Mouse (Mus musculus) stomach, embryonic 15.5 days (tissue): Measurements from ENCODE around the gene Pycr1. TPM values are rescaled to one million over a fixed set of nuclear protein-coding genes. Genes with fewer than 3 reads are reported as not detected.

Source experiments
- ATAC-seq: fragments of 200-750 bp; cut with Nextera tagmentation; 2 replicates; pipeline ENCODE4 v1.8.0; 2017; ENCODE audit warnings: low read depth, moderate number of reproducible peaks, moderate TSS enrichment; ENCODE audit not compliant: insufficient read depth, low FRiP score
- H3K27ac ChIP-seq: fragments of 300-500 bp; sonication (generic); 2 replicates; pipeline ENCODE4 v1.5.1; 2015; ENCODE audit warnings: mild to moderate bottlenecking, inconsistent platforms
- H3K27me3 ChIP-seq: fragments of 300-500 bp; sonication (generic); replicated peaks from 2 replicates; pipeline ENCODE4 v1.6.1; 2015; ENCODE audit warnings: inconsistent platforms
- H3K36me3 ChIP-seq: fragments of 300-500 bp; sonication (generic); 2 replicates; pipeline ENCODE4 v1.6.1; 2015; ENCODE audit warnings: inconsistent platforms
- H3K4me1 ChIP-seq: fragments of 300-500 bp; sonication (generic); 2 replicates; pipeline ENCODE4 v1.6.1; 2015; ENCODE audit warnings: inconsistent platforms
- H3K4me2 ChIP-seq: fragments of 300-500 bp; sonication (generic); 2 replicates; pipeline ENCODE4 v1.6.1; 2015; ENCODE audit warnings: mild to moderate bottlenecking, inconsistent platforms
- H3K4me3 ChIP-seq: fragments of 300-500 bp; sonication (generic); replicated peaks from 2 replicates; pipeline ENCODE4 v1.5.1; 2015; ENCODE audit warnings: inconsistent platforms
- H3K9ac ChIP-seq: fragments of 300-500 bp; sonication (generic); 2 replicates; pipeline ENCODE4 v1.6.1; 2015; ENCODE audit warnings: inconsistent platforms
- H3K9me3 ChIP-seq: fragments of 300-500 bp; sonication (generic); 2 replicates; pipeline ENCODE4 v1.6.1; 2016; ENCODE audit warnings: inconsistent platforms
- WGBS: fragments of 180-500 bp; shearing (Covaris S2); methylation state at CpG from one replicate; pipeline ENCODE4 v1.1.7; 2015; 5-methylcytosine and 5-hydroxymethylcytosine counted together
- polyA plus RNA-seq: library from polyadenylated mRNA; unstranded; fragments of >200 nt; fragmentation: Nextera tagmentation; extraction: Ambion mirVana; gene quantifications from 2 replicates; pipeline ENCODE4 v1.2.1, GENCODE M21; 2015

Pycr1 gene
- polyA plus RNA-seq, 1 experiment from 2014 or later: 32.5 TPM

GRCm38 (mm10) chr11:120672687-120673593, 29.4 kb upstream of the Pycr1 start, which contains the start of gene Aspscr1:
Gene Aspscr1, plus strand, starts transcription at chr11:120672973.
- Histone ChIP-seq H3K36me3 (peaks cover 8% of the 10 kb centered on the region; the same call in 1 of the 2 replicates), H3K9me3 (no peaks in the 10 kb centered on the region), H3K27ac (peak within 1 kb of the TSS; percentile 90), H3K4me1 (peaks cover 9% of the 10 kb centered on the region; the same call in 1 of the 2 replicates), H3K27me3 (no peaks in the 10 kb centered on the region), H3K4me3 (peak within 1 kb of the TSS; percentile 81), H3K9ac (peak within 1 kb of the TSS; percentile 49), H3K4me2 (peak within 1 kb of the TSS; percentile 82)
- WGBS: 1% methylated on average over 83 of the region's 83 CpGs
- peak; percentile 97 for ATAC-seq

- no peaks in the 10 kb centered on the region for H3K9me3 ChIP-seq
- ATAC-seq: no peak
- H3K9ac ChIP-seq: no peak overlapping the region
- peaks cover 16% of the 10 kb centered on the region for H3K27me3 ChIP-seq
- H3K4me1 ChIP-seq: peaks cover 4% of the 10 kb centered on the region; the same call in 1 of the 2 replicates
- no peak overlapping the region for H3K4me2 ChIP-seq
- H3K36me3 ChIP-seq: no peaks in the 10 kb centered on the region
- no peak overlapping the region for H3K27ac ChIP-seq
- WGBS: 18% methylated on average over 3 of the region's 3 CpGs
- H3K4me3 ChIP-seq: no peak overlapping the region
Measured at GRCm38 (mm10) chr11:120666617-120667016, 23.0 kb upstream of the Pycr1 start.

- Histone ChIP-seq H3K36me3 (no peaks in the 10 kb centered on the region), H3K4me2 (no peak overlapping the region), H3K9me3 (no peaks in the 10 kb centered on the region), H3K9ac (no peak overlapping the region), H3K4me3 (no peak overlapping the region), H3K27me3 (peaks cover 28% of the 10 kb centered on the region), H3K27ac (no peak overlapping the region), H3K4me1 (peaks cover 13% of the 10 kb centered on the region)
- 67% methylated on average over 3 of the region's 3 CpGs for WGBS
- ATAC-seq: peak; percentile 36; the same call in 1 of the 2 replicates
Measured at GRCm38 (mm10) chr11:120665406-120665805, 21.8 kb upstream of the Pycr1 start.

- H3K27me3 ChIP-seq: peaks cover 45% of the 10 kb centered on the region
- 81% methylated on average over 5 of the region's 5 CpGs for WGBS
- no peak overlapping the region for H3K4me3 ChIP-seq
- no peak overlapping the region for H3K27ac ChIP-seq
- no peaks in the 10 kb centered on the region for H3K9me3 ChIP-seq
- H3K4me2 ChIP-seq: no peak overlapping the region
- H3K9ac ChIP-seq: no peak overlapping the region
- H3K4me1 ChIP-seq: peaks cover 22% of the 10 kb centered on the region
- H3K36me3 ChIP-seq: no peaks in the 10 kb centered on the region
- no peak for ATAC-seq
Measured at GRCm38 (mm10) chr11:120663714-120664113, 20.1 kb upstream of the Pycr1 start.

- H3K27ac ChIP-seq: no peak overlapping the region
- peaks cover 53% of the 10 kb centered on the region for H3K27me3 ChIP-seq
- WGBS: 79% methylated on average over 6 of the region's 6 CpGs
- no peak overlapping the region for H3K4me2 ChIP-seq
- H3K9ac ChIP-seq: no peak overlapping the region
- peaks cover 22% of the 10 kb centered on the region for H3K4me1 ChIP-seq
- H3K36me3 ChIP-seq: no peaks in the 10 kb centered on the region
- no peak overlapping the region for H3K4me3 ChIP-seq
- ATAC-seq: no peak
- no peaks in the 10 kb centered on the region for H3K9me3 ChIP-seq
Measured at GRCm38 (mm10) chr11:120662759-120663158, 19.2 kb upstream of the Pycr1 start.

- ATAC-seq: no peak
- H3K4me1 ChIP-seq: peaks cover 22% of the 10 kb centered on the region
- H3K36me3 ChIP-seq: no peaks in the 10 kb centered on the region
- H3K4me2 ChIP-seq: peak within 1 kb of the TSS; percentile 82
- no peaks in the 10 kb centered on the region for H3K9me3 ChIP-seq
- no peak within 1 kb of the TSS for H3K27ac ChIP-seq
- H3K27me3 ChIP-seq: peaks cover 68% of the 10 kb centered on the region
- H3K4me3 ChIP-seq: peak within 1 kb of the TSS; percentile 46
- WGBS: 2% methylated on average over 35 of the region's 35 CpGs
- H3K9ac ChIP-seq: no peak within 1 kb of the TSS; the same call in 1 of the 2 replicates
Measured at GRCm38 (mm10) chr11:120661076-120661460, 17.5 kb upstream of the Pycr1 start, which contains the start of gene Notum. Gene Notum, minus strand, starts transcription at chr11:120661175.

GRCm38 (mm10) chr11:120660301-120661075, 16.9 kb upstream of the Pycr1 start:
- Histone ChIP-seq H3K9ac (no peak overlapping the region), H3K4me1 (peaks cover 20% of the 10 kb centered on the region), H3K27ac (no peak overlapping the region), H3K4me3 (peak overlapping the region; percentile 46), H3K9me3 (no peaks in the 10 kb centered on the region), H3K4me2 (peak overlapping the region; percentile 82), H3K27me3 (peaks cover 68% of the 10 kb centered on the region), H3K36me3 (no peaks in the 10 kb centered on the region)
- WGBS: under 1% methylated on average over 70 of the region's 95 CpGs
- ATAC-seq: peak; percentile 59; the same call in 1 of the 2 replicates

- H3K27ac ChIP-seq: no peak overlapping the region
- ATAC-seq: no peak
- 5% methylated on average over 44 of the region's 50 CpGs for WGBS
- peaks cover 18% of the 10 kb centered on the region for H3K4me1 ChIP-seq
- no peak overlapping the region for H3K9ac ChIP-seq
- H3K4me2 ChIP-seq: peak overlapping the region; percentile 82
- no peaks in the 10 kb centered on the region for H3K9me3 ChIP-seq
- H3K4me3 ChIP-seq: peak overlapping the region; percentile 46
- no peaks in the 10 kb centered on the region for H3K36me3 ChIP-seq
- H3K27me3 ChIP-seq: peaks cover 68% of the 10 kb centered on the region
Measured at GRCm38 (mm10) chr11:120659509-120660300, 16.1 kb upstream of the Pycr1 start.

- ATAC-seq: no peak
- Histone ChIP-seq H3K27ac (no peak overlapping the region), H3K4me2 (peak overlapping the region; percentile 82), H3K9ac (no peak overlapping the region), H3K36me3 (no peaks in the 10 kb centered on the region), H3K4me1 (peaks cover 18% of the 10 kb centered on the region), H3K4me3 (peak overlapping the region; percentile 46; the same call in 1 of the 2 replicates), H3K9me3 (no peaks in the 10 kb centered on the region), H3K27me3 (peaks cover 67% of the 10 kb centered on the region)
- WGBS: 3% methylated on average over 24 of the region's 24 CpGs
Measured at GRCm38 (mm10) chr11:120658876-120659410, 15.4 kb upstream of the Pycr1 start.

GRCm38 (mm10) chr11:120657301-120657700, 13.7 kb upstream of the Pycr1 start:
- Histone ChIP-seq H3K4me3 (no peak overlapping the region), H3K27me3 (peaks cover 58% of the 10 kb centered on the region), H3K9ac (no peak overlapping the region), H3K4me2 (no peak overlapping the region), H3K27ac (no peak overlapping the region), H3K9me3 (no peaks in the 10 kb centered on the region), H3K36me3 (no peaks in the 10 kb centered on the region), H3K4me1 (peaks cover 18% of the 10 kb centered on the region)
- 78% methylated on average over 4 of the region's 4 CpGs for WGBS
- ATAC-seq: no peak

- no peak overlapping the region for H3K4me3 ChIP-seq
- H3K4me2 ChIP-seq: no peak overlapping the region
- no peaks in the 10 kb centered on the region for H3K36me3 ChIP-seq
- H3K9me3 ChIP-seq: no peaks in the 10 kb centered on the region
- peaks cover 3% of the 10 kb centered on the region for H3K4me1 ChIP-seq
- H3K27ac ChIP-seq: no peak overlapping the region
- peaks cover 33% of the 10 kb centered on the region for H3K27me3 ChIP-seq
- ATAC-seq: no peak
- no peak overlapping the region for H3K9ac ChIP-seq
- 67% methylated on average over 3 of the region's 3 CpGs for WGBS
Measured at GRCm38 (mm10) chr11:120654741-120655140, 11.2 kb upstream of the Pycr1 start.
